Mouse (Mus musculus) R1 (cell line): ENCODE results near the gene Tnfrsf1a.
A peak's percentile ranks its signal among the peaks of the same experiment; 100 is the strongest.

Experiments
- DNase-seq: peaks from one replicate; pipeline ENCODE4 v3.0.0-alpha.2; 2018; ENCODE audit warnings: low read depth, low spot score

The Tnfrsf1a gene

DNA sequence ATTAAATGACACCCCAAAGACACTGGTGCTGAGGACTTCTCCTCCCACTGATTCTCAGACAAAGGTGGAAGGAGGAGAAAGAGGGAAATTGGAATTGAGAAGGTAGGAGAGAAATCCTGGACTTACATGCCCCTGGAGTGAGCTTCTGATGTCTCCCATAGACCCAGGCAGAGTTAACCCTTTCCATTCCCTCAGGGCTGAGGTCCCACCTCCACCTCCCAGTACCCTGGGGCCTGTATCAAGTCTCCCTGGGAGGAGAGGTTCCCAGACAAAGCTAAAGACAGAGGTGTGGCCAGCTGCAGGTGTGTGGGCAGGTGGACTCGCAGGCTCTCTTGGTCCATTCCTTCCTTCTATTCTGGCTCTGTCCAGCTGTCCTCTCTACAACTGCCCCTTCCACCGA is 32.9 kb downstream of the Tnfrsf1a start:
- DNase-seq = no peak

DNA sequence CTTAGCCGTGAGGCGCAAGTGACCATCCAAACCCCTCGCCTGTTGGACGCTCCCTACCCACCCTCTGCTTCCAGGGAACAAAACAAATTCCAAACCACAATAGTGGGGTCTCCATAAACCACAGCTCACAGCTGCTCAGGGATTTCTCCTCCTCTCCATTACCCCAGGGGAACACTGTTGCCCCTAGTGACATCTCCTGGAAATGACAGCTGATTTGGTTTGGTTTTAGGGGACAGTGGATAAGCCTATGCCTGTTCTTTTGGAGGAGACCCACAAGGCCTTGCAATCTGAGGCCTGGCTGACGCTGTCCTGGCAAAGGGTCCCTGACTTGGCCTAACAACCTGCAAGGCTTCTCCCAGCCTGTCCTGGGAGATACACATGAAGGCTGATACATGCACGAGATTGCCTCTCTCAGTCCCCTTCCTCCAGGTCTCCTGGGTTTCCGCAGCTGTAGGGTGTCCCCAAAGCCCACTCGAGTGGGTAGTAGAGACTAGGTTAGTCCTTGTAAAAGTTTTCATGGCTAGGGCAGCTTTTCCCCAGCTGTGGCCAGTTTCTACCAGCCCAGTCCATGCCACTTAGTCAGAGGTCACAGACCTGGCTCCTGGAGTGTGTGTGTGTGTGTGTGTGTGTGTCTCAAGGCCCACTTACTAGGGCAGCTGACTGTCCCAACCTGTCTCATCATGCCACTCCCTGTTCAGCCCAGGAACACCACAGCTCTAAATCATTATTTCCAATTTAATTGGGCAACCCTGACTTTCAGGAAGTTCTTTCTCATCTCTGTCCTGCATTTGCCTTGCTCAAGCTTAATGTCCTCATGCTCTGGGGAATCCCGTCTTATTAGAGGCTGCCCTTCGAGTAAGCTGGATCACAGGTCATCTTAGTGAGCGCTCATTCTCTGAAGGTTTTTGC is 36.2 kb downstream of the Tnfrsf1a start:
- peak; percentile 74 for DNase-seq

DNA sequence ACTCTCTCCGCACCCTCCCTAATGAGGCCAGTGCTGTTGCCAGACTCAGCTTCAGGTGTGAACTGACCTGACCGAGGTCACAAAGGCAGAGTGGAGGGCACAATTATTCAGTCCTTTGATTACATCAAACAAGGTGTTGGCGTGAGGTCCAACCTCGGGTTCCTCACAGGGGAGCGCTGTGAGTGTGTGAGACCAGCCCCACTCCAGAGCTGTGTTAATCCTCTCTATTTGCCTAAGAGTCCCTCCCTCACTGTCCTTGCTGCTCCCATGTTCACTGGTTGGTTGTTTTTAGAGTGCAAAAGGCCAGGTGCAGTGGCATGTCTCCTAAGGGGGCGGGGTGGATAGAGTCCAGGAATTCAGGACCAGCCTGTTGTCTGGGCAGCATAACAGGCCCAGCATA is 36.9 kb downstream of the Tnfrsf1a start:
- no peak for DNase-seq

DNA sequence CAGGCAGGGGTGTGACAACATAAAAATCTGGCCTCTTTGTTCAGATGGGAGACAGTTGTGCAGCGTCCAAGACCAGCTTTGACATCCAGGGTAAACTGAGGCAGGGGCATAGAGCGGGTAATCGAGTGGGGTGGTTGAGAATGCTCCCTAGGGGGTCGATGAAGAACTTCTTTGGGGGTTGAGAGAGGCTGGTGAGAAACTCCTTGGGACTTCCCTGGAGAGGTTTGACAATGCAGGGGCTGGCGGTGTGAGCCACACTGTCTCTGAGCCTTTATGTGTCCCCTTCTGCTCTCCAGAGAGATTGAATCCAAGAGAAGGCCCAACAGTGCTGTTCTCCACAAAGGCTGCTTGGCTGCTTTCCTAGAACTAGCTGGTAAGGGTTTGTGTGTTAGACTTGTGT is 40.7 kb downstream of the Tnfrsf1a start:
- DNase-seq = no peak

DNA sequence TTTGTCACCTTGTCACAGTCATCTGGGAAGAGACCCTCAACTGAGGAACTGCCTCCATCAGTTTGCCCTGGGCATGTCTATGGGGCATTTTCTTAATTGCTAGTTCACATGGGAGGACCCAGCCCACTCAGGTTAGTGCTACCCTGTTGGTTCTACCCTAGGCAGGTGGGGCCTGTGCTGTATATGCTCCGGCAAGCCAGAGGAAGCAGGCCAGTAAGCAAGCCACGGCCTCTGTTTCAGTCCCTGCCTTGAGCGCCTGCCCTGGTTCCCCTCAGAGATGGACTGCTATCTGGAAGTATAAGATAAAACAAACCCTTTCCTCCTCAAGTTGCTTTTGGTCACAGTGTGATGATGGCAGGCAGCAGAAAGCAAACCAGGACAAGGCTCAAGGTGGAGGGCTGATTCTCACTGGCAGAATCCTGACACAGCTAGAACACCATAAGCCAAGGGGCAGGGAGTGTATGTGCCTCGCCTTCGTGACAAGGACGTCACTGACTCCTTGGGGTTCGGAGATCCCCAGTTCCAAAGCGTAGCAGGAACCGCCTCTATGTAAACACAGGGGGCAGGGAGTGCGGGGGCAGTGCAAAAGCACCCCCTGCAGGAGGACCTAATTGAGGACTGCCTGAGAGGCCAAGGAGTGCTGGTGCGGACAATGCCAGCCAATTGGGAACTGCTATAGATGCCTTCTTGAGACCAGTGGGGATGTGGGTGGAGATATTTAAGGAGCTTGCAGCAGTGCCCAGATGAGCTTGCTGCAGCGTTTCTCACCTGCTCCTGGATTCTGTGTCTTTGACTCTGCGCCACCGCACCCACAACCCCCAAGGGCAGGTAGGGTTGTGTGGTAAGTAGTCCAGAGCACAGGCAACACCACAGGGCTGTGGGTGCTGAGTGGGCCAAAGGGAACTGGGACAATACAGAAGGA is 56.6 kb downstream of the Tnfrsf1a start:
- no peak for DNase-seq

GRCm38 (mm10) chr6:125407224-125407623 is 58.1 kb downstream of the Tnfrsf1a start:
- peak; percentile 61 for DNase-seq

DNA sequence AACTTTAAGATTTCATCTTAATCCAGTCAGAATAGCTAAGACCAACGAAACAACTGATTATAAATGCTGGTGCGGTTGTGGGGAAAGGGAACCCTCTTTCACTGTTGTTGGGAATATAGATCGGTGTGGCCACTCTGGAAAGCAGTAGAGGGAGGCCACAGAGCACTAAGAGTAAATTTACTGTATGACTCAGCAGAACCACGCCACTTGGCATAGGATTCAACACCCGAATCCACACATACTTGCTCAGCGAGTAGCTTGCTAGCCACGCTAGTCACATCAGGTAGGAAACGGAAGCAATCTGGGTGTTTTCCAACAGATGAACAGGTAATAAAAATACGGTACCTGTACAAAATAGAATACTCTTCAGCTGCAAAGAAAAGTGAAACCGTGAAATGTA is 58.5 kb downstream of the Tnfrsf1a start:
- DNase-seq = no peak

- no peak for DNase-seq
These were observed 61.4 kb downstream of the Tnfrsf1a start for GRCm38 (mm10) chr6:125410551-125410950.

DNA sequence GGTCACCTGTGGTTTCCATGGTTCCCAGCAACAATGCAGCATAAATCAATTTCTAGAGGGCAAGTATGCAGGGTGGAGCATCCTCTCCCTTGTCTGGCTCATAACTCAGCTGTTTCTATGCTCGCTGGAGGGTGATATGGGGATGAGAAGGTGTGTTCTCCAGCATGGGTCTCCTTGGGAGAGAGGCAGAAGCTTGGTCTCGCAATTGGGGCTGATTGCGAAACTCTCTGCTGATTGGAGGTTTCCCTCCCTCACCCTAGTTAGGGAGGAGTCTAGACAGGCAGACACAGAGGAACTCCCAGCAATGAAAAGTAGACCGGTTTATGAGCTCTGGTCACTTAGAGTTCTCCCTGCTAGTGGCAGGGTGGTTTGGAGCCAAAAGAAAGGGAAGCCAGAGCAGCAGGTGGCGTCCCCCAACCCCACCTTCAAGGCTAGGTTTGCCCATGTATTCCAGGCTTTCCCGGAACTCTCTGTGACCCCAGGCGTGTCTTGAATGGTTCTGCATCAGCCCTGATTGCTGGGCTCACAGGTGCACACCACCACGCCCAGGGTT is 61.9 kb downstream of the Tnfrsf1a start:
- DNase-seq = peak; percentile 87

GRCm38 (mm10) chr6:125411661-125412060 is 62.5 kb downstream of the Tnfrsf1a start:
- no peak for DNase-seq
